Mouse (Mus musculus) forebrain, embryonic 15.5 days (tissue): Measurements from ENCODE around the gene Slc7a7. TPM values are rescaled to one million over a fixed set of nuclear protein-coding genes. Genes with fewer than 3 reads are reported as not detected.
A peak's percentile ranks its signal among the peaks of the same experiment; 100 is the strongest.
"Not testable (repeated sequence)": the region's sequence is repeated elsewhere in the genome, so short reads cannot be mapped to it uniquely, and the experiment has no call there.

Source experiments
- ATAC-seq: fragments of 200-750 bp; cut with Nextera tagmentation; replicated peaks from 2 replicates; pipeline ENCODE4 v1.8.0; 2017; ENCODE audit warnings: mild to moderate bottlenecking, moderate TSS enrichment, moderate library complexity
- H3K27ac ChIP-seq: fragments of 300-500 bp; sonication (generic); replicated peaks from 2 replicates; pipeline ENCODE4 v1.5.1; 2015; ENCODE audit warnings: mild to moderate bottlenecking, inconsistent platforms
- H3K27me3 ChIP-seq: fragments of 300-500 bp; sonication (generic); 2 replicates; pipeline ENCODE4 v1.6.1; 2015; ENCODE audit warnings: inconsistent platforms
- H3K36me3 ChIP-seq: fragments of 300-500 bp; sonication (generic); 2 replicates; pipeline ENCODE4 v1.6.1; 2015; ENCODE audit warnings: mild to moderate bottlenecking, inconsistent platforms
- H3K4me1 ChIP-seq: fragments of 300-500 bp; sonication (generic); 2 replicates; pipeline ENCODE4 v1.6.1; 2015; ENCODE audit warnings: inconsistent platforms
- H3K4me2 ChIP-seq: fragments of 300-500 bp; sonication (generic); replicated peaks from 2 replicates; pipeline ENCODE4 v1.6.1; 2015; ENCODE audit warnings: mild to moderate bottlenecking, inconsistent platforms
- H3K4me3 ChIP-seq: fragments of 300-500 bp; sonication (generic); 2 replicates; pipeline ENCODE4 v1.5.1; 2015; ENCODE audit warnings: mild to moderate bottlenecking, inconsistent platforms
- H3K9ac ChIP-seq: fragments of 300-500 bp; sonication (generic); replicated peaks from 2 replicates; pipeline ENCODE4 v1.6.1; 2015; ENCODE audit warnings: mild to moderate bottlenecking, inconsistent platforms
- H3K9me3 ChIP-seq: fragments of 300-500 bp; sonication (generic); 2 replicates; pipeline ENCODE4 v1.6.1; 2016; ENCODE audit warnings: inconsistent platforms
- WGBS: fragments of 180-500 bp; shearing (Covaris S2); methylation state at CpG from one replicate; pipeline ENCODE4 v1.1.7; 2015; ENCODE audit warnings: mixed read lengths; 5-methylcytosine and 5-hydroxymethylcytosine counted together
- polyA plus RNA-seq: library from polyadenylated mRNA; unstranded; fragments of >200 nt; fragmentation: Nextera tagmentation; extraction: Ambion mirVana; gene quantifications from 2 replicates; pipeline ENCODE4 v1.2.1, GENCODE M21; 2015

Slc7a7 gene
- polyA plus RNA-seq, 1 experiment from 2014 or later: 5.0 TPM

- under 1% methylated on average over 48 of the region's 48 CpGs for WGBS
- ATAC-seq: peak; percentile 95
- Histone ChIP-seq H3K36me3 (peaks cover 20% of the 10 kb centered on the region), H3K4me3 (peak within 1 kb of the TSS; percentile 76), H3K9me3 (no peaks in the 10 kb centered on the region), H3K4me1 (peaks cover 20% of the 10 kb centered on the region), H3K27me3 (no peaks in the 10 kb centered on the region), H3K9ac (peak within 1 kb of the TSS; percentile 85), H3K27ac (peak within 1 kb of the TSS; percentile 69), H3K4me2 (peak within 1 kb of the TSS; percentile 55)
Measured at GRCm38 (mm10) chr14:54360577-54361340, 56.8 kb downstream of the Slc7a7 start, which contains the start of gene Oxa1l. Gene Oxa1l, plus strand, starts transcription at chr14:54360834.

DNA sequence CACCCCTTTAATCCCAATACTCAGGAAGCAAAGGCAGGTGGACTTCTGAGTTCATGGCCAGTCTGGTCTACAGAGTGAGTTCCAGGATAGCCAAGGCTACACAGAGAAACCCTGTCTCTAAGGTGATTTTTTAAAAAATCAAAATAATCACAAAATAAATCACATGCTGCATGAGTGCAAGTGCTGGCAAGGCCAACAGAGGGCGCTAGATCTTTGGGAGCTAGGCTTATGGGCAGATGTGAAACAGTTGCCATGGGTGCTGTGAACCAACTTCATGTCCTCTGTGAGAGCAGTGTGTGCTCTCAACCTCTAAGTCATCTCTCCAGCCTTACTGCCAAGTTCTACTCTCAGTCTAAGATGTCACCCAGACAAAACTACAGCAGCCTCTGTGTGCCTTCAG lies 63.2 kb downstream of the Slc7a7 start:
- H3K27me3 ChIP-seq: no peaks in the 10 kb centered on the region
- no peaks in the 10 kb centered on the region for H3K4me1 ChIP-seq
- no peaks in the 10 kb centered on the region for H3K36me3 ChIP-seq
- H3K9me3 ChIP-seq: no peaks in the 10 kb centered on the region
- no peak overlapping the region for H3K4me3 ChIP-seq
- no peak overlapping the region for H3K27ac ChIP-seq
- H3K9ac ChIP-seq: no peak overlapping the region
- H3K4me2 ChIP-seq: no peak overlapping the region
- ATAC-seq: no peak
- 56% methylated on average over 1 of the region's 1 CpGs for WGBS

- no peak overlapping the region for H3K4me3 ChIP-seq
- no peak overlapping the region for H3K4me2 ChIP-seq
- no peaks in the 10 kb centered on the region for H3K27me3 ChIP-seq
- ATAC-seq: no peak
- no peaks in the 10 kb centered on the region for H3K9me3 ChIP-seq
- no peak overlapping the region for H3K27ac ChIP-seq
- no peaks in the 10 kb centered on the region for H3K36me3 ChIP-seq
- 86% methylated on average over 8 of the region's 8 CpGs for WGBS
- no peaks in the 10 kb centered on the region for H3K4me1 ChIP-seq
- no peak overlapping the region for H3K9ac ChIP-seq
Measured at GRCm38 (mm10) chr14:54352314-54352713, 65.3 kb downstream of the Slc7a7 start.

DNA sequence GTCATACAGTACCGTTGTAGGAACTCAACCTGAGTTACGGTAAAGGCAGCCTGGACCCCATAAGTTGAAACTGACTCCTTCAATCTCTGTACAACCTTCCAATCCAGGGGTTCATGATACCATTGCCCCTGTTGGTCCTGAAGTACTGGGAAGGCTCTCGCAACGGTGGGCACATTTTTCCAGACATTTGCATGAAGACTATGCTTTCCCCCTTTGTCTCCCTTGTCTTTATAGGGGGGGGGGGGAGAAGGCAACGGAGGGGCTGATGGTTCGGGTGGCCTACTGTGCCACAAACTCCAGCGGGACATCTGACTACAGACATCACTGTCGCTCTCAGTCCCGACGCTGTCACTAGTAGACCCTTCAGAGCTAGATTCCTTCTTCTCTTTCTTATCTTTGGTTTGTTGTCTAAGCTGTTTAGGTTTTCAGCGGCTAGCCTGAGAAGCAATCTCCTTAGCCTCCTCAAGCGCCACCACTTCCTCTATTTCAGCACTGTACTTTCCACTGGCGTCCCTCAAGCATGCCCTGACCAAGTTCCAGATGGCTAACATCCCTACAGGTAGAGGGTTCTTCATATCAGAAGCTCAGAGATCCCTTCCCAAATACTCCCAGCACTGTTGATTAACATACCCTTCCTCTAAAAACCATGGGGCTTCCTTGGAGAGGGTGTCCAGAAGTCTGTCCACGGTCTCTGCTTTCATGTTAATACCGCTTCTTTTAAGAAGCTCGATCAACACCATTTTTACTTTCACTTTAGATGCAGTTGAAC lies 66.6 kb downstream of the Slc7a7 start:
- not testable (repeated sequence) for H3K4me2 ChIP-seq, H3K4me1 ChIP-seq, H3K27ac ChIP-seq, H3K4me3 ChIP-seq, H3K27me3 ChIP-seq, H3K9me3 ChIP-seq, ATAC-seq, H3K9ac ChIP-seq, H3K36me3 ChIP-seq
- 94% methylated on average over 16 of the region's 16 CpGs for WGBS

DNA sequence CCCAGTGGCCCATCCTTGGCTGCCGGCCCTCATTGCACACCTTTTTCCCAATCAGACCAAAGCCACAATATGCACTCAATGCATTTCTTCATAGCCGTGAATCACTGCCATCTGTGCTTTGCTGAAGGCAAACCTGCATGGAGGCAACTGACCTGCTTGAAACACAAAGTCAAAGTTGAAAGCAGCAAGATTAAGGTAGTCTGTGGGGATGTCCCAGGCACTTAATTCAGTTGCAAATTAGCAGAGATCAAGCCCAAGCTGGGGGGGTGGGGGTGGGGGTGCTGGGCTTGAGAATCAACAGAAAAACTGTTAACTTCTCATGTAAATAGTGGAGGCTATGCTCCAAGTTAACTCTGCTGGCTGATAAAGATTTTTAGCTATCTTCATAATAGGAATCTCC lies 75.8 kb downstream of the Slc7a7 start:
- not testable (repeated sequence) for H3K36me3 ChIP-seq, ATAC-seq, H3K9me3 ChIP-seq, H3K4me2 ChIP-seq, H3K27ac ChIP-seq, H3K4me1 ChIP-seq, H3K9ac ChIP-seq, H3K4me3 ChIP-seq, H3K27me3 ChIP-seq
- WGBS: 50% methylated on average over 2 of the region's 2 CpGs

GRCm38 (mm10) chr14:54340836-54341235 lies 76.7 kb downstream of the Slc7a7 start:
- Histone ChIP-seq H3K27me3 (no peaks in the 10 kb centered on the region), H3K9me3 (no peaks in the 10 kb centered on the region), H3K36me3 (no peaks in the 10 kb centered on the region), H3K4me2 (no peak overlapping the region), H3K4me1 (no peaks in the 10 kb centered on the region), H3K4me3 (no peak overlapping the region), H3K27ac (no peak overlapping the region), H3K9ac (no peak overlapping the region)
- no peak for ATAC-seq
- 58% methylated on average over 7 of the region's 7 CpGs for WGBS

DNA sequence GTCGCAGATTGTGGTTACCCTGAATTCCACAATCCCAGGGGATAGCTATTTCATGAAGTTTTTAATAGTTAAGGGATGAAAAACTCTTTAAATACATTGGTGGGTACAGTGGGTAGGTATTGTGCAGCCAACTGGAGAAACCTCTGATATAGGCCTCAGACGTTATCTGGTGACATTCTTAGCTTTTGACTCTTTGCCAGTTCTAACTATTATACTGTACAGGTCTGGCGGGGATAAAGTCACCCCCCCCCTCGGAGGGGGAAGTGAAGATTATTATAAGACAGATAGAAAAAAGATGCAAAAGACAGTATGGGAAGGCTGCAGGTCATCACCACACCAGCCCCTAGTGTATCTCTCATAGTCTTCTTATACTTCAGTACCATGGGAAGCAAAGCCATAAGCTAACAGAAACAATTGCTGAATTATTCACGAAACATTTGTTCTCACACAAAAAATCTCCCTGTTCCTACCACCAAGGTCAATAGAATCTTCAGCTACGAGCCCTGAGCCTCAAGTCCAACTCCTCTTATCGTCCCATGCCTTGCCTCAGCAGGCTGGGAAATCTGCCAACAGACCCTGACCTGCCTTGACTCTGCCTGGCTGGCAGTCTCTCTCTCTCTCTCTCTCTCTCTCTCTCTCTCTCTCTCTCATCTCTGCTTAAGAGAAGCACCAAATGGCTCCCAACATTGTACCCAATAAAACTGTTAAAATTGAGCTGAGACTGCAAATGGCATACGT lies 84.0 kb downstream of the Slc7a7 start:
- Histone ChIP-seq H3K4me1 (peaks cover 17% of the 10 kb centered on the region), H3K27me3 (no peaks in the 10 kb centered on the region), H3K9ac (no peak overlapping the region), H3K27ac (peak overlapping the region; percentile 72), H3K9me3 (no peaks in the 10 kb centered on the region), H3K36me3 (no peaks in the 10 kb centered on the region), H3K4me3 (no peak overlapping the region), H3K4me2 (no peak overlapping the region)
- 61% methylated on average over 8 of the region's 8 CpGs for WGBS
- no peak for ATAC-seq

- Histone ChIP-seq H3K4me3 (no peak overlapping the region), H3K9ac (no peak overlapping the region), H3K4me1 (peaks cover 17% of the 10 kb centered on the region), H3K9me3 (no peaks in the 10 kb centered on the region), H3K27ac (peak overlapping the region; percentile 72), H3K27me3 (no peaks in the 10 kb centered on the region), H3K4me2 (no peak overlapping the region), H3K36me3 (no peaks in the 10 kb centered on the region)
- 8% methylated on average over 5 of the region's 5 CpGs for WGBS
- ATAC-seq: peak; percentile 96
Measured at GRCm38 (mm10) chr14:54332176-54333074, 85.2 kb downstream of the Slc7a7 start.

DNA sequence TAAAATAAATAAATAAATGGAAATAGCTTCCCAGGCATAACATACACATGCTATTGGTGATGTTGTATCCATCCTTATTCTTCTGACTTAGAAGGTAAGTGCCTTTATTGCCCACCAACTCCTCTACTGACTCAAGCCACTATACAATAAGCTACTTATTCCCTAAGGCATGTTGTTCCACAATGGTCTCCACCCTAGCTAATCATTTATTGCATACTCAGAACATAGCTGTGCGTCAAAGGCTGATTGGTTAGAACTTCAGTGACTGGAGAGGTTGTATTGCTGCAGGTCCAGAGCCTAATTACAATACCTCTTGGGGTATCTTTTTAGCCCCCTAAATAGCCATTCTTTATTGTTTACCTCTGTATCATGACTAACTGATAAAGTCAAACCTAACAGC lies 86.4 kb downstream of the Slc7a7 start:
- WGBS: 60% methylated on average over 1 of the region's 1 CpGs
- Histone ChIP-seq H3K9ac (no peak overlapping the region), H3K27ac (no peak overlapping the region), H3K4me2 (no peak overlapping the region), H3K4me1 (peaks cover 17% of the 10 kb centered on the region), H3K4me3 (no peak overlapping the region), H3K36me3 (no peaks in the 10 kb centered on the region), H3K27me3 (no peaks in the 10 kb centered on the region), H3K9me3 (no peaks in the 10 kb centered on the region)
- ATAC-seq: no peak

GRCm38 (mm10) chr14:54329201-54329600 lies 88.4 kb downstream of the Slc7a7 start:
- Histone ChIP-seq H3K9ac (no peak overlapping the region), H3K4me2 (no peak overlapping the region), H3K4me3 (no peak overlapping the region), H3K36me3 (no peaks in the 10 kb centered on the region), H3K4me1 (peaks cover 17% of the 10 kb centered on the region), H3K27me3 (no peaks in the 10 kb centered on the region), H3K9me3 (no peaks in the 10 kb centered on the region), H3K27ac (no peak overlapping the region)
- ATAC-seq: no peak
- WGBS: 61% methylated on average over 9 of the region's 9 CpGs

DNA sequence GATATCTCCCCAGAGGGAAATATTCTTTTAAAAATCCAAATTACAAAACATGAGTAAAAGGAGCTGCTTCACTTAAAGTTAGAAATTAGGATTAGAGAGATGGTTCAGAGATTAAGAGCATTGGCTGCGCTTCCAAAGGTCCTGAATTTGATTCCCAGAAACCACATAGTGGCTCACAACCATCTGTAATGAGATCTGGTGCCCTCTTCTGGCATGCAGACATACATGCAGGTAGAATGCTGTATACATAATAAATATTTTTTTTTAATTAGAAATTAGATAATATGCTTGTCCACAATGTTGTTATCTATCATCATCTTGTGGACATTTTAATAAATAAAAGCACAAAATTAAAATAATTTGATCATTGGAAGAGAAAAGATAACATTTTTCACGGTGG lies 89.0 kb downstream of the Slc7a7 start:
- Histone ChIP-seq H3K27ac (no peak overlapping the region), H3K4me2 (no peak overlapping the region), H3K36me3 (no peaks in the 10 kb centered on the region), H3K4me1 (peaks cover 17% of the 10 kb centered on the region), H3K27me3 (no peaks in the 10 kb centered on the region), H3K9me3 (no peaks in the 10 kb centered on the region), H3K4me3 (no peak overlapping the region), H3K9ac (no peak overlapping the region)
- no peak for ATAC-seq
- WGBS: 91% methylated on average over 2 of the region's 2 CpGs
